ENCODE assay signal across 17 mouse cellular contexts in genomic region chr15:79456546-79456945, GRCm38 (mm10). TPM values are rescaled to one million over a fixed set of nuclear protein-coding genes. Genes with fewer than 3 reads are reported as not detected.
DNase-seq lines count a peak whose midpoint lies in the region; ATAC-seq lines count a peak whose summit lies in the region.
"Had no signal": no experiment of that assay in that cellular context is flagged by ENCODE, and none has a peak within 500 bp of the region (broad histone marks: within the 10 kb centered on the region; RNA-seq: fewer than 3 reads in every experiment).

No protein-coding gene starts in this region.

- H3K4me2 ChIP-seq in heart, embryonic 15.5 days: no peak overlapping the region
- no peak overlapping the region for H3K4me2 ChIP-seq in lung, embryonic 16.5 days (ENCODE audit: low read depth, low read length)
- no peak overlapping the region for H3K4me2 ChIP-seq in liver, embryonic 12.5 days

- ATAC-seq in heart, embryonic 15.5 days (replicated peaks; ENCODE audit: insufficient number of reproducible peaks, insufficient read depth, low FRiP score, low read depth): no peak
- ATAC-seq in lung, embryonic 16.5 days (ENCODE audit: low read depth): peak; percentile 39
- 0 out of 2 replicates have a peak, but pooled peaks have one; percentile 33 for ATAC-seq in liver, embryonic 12.5 days

- H3K9ac ChIP-seq in heart, embryonic 15.5 days: no peak overlapping the region
- no peak overlapping the region for H3K9ac ChIP-seq in lung, embryonic 16.5 days (ENCODE audit: low read length)
- no peak overlapping the region for H3K9ac ChIP-seq in liver, embryonic 12.5 days
- H3K9ac ChIP-seq: embryonic facial prominence, embryonic 12.5 days; hindbrain, embryonic 13.5 days; limb, embryonic 12.5 days had no signal

- 0 out of 2 replicates have a peak overlapping the region, but pooled peaks have one; percentile 12 for H3K27ac ChIP-seq in heart, embryonic 15.5 days
- H3K27ac ChIP-seq in lung, embryonic 16.5 days (ENCODE audit: low read length): peak overlapping the region; percentile 63
- H3K27ac ChIP-seq in liver, embryonic 12.5 days: peak overlapping the region; percentile 2; the same call in 1 of the 2 replicates
- H3K27ac ChIP-seq: embryonic facial prominence, embryonic 12.5 days; gastrocnemius, adult 2 months; hindbrain, embryonic 13.5 days; limb, embryonic 12.5 days had no signal

- H3K4me3 ChIP-seq in heart, embryonic 15.5 days: no peak overlapping the region
- no peak overlapping the region for H3K4me3 ChIP-seq in lung, embryonic 16.5 days (ENCODE audit: low read length)
- no peak overlapping the region for H3K4me3 ChIP-seq in liver, embryonic 12.5 days
- H3K4me3 ChIP-seq: embryonic facial prominence, embryonic 12.5 days; gastrocnemius, adult 2 months; hindbrain, embryonic 13.5 days; limb, embryonic 12.5 days had no signal

- H3K9me3 ChIP-seq in heart, embryonic 15.5 days (replicated peaks): no peaks in the 10 kb centered on the region
- H3K9me3 ChIP-seq in lung, embryonic 16.5 days (ENCODE audit: control insufficient read depth, low read length): no peaks in the 10 kb centered on the region
- no peaks in the 10 kb centered on the region for H3K9me3 ChIP-seq in liver, embryonic 12.5 days (replicated peaks)
- H3K9me3 ChIP-seq: embryonic facial prominence, embryonic 12.5 days; hindbrain, embryonic 13.5 days; limb, embryonic 12.5 days had no signal

- 67% methylated on average over 6 of the region's 6 CpGs for WGBS in heart, embryonic 15.5 days
- 58% methylated on average over 6 of the region's 6 CpGs for WGBS in lung, embryonic 16.5 days
- 49% methylated on average over 6 of the region's 6 CpGs for WGBS in liver, embryonic 12.5 days (ENCODE audit: insufficient replicate concordance)

- no peaks in the 10 kb centered on the region for H3K36me3 ChIP-seq in heart, embryonic 15.5 days
- no peaks in the 10 kb centered on the region for H3K36me3 ChIP-seq in lung, embryonic 16.5 days (ENCODE audit: control insufficient read depth, insufficient read depth, low read length)
- no peaks in the 10 kb centered on the region for H3K36me3 ChIP-seq in liver, embryonic 12.5 days
- H3K36me3 ChIP-seq: embryonic facial prominence, embryonic 12.5 days; hindbrain, embryonic 13.5 days; limb, embryonic 12.5 days had no signal

- no peak for DNase-seq in heart, adult 8-10 months (ENCODE audit: low spot score)
- DNase-seq in lung, postnatal 10 days: no peak
- no peak for DNase-seq in testis, postnatal 10 days (ENCODE audit: low spot score)
- DNase-seq in frontal cortex, postnatal 10 days (ENCODE audit: low spot score in 2 of 2): no peak
- DNase-seq: adrenal gland, adult 2 months; cerebellum, adult 9-11 months; gastrocnemius, adult 2 months; layer of hippocampus, adult 9-11 months; thymus, postnatal 25 days had no signal

- H3K27me3 ChIP-seq in heart, embryonic 15.5 days: peaks cover 5% of the 10 kb centered on the region
- H3K27me3 ChIP-seq in lung, embryonic 16.5 days (ENCODE audit: control insufficient read depth, insufficient read depth, low read depth, low read length): no peaks in the 10 kb centered on the region; the same call in 1 of the 2 replicates
- H3K27me3 ChIP-seq in liver, embryonic 12.5 days (replicated peaks): peaks cover 23% of the 10 kb centered on the region

- peaks cover 19% of the 10 kb centered on the region for H3K4me1 ChIP-seq in heart, embryonic 15.5 days (replicated peaks)
- peaks cover 15% of the 10 kb centered on the region; the same call in 1 of the 2 replicates for H3K4me1 ChIP-seq in lung, embryonic 16.5 days (replicated peaks; ENCODE audit: control insufficient read depth, insufficient read depth, low read length)
- peaks cover 20% of the 10 kb centered on the region for H3K4me1 ChIP-seq in liver, embryonic 12.5 days

RNA-seq across cellular contexts. Expression of gene Csnk1e, which starts 1.2 kb away (rescaled TPM):
- 74.9 and 81.9 TPM in 2 replicates for polyA plus RNA-seq in heart, embryonic 15.5 days (2015; fragmentation: Nextera tagmentation; extraction: Ambion mirVana)
- 10 to 100 TPM; 49.3 to 64.6 (median 56.6) TPM for total RNA-seq in heart, adult 8-10 months (2022)
- polyA plus RNA-seq in lung, embryonic 16.5 days (2015; fragmentation: Nextera tagmentation; extraction: Ambion mirVana): 54.7 and 58.0 TPM in 2 replicates
- 24.1 and 24.7 TPM in 2 replicates for polyA plus RNA-seq in liver, embryonic 12.5 days (2016; fragmentation: Nextera tagmentation; extraction: Ambion mirVana)

RNA-seq across cellular contexts. Expression of gene Kcnj4, which starts 48.5 kb away (rescaled TPM):
- polyA plus RNA-seq in heart, embryonic 15.5 days (2015; fragmentation: Nextera tagmentation; extraction: Ambion mirVana): 0.20 and 0.34 TPM in 2 replicates
- total RNA-seq in heart, adult 8-10 months (2022): 1 to 10 TPM in 3 of 4 experiments, under 1 TPM in 1; 0.92 to 1.6 (median 1.4) TPM
- not detected in 2 replicates for polyA plus RNA-seq in lung, embryonic 16.5 days (2015; fragmentation: Nextera tagmentation; extraction: Ambion mirVana)
- polyA plus RNA-seq in liver, embryonic 12.5 days (2016; fragmentation: Nextera tagmentation; extraction: Ambion mirVana): not detected in 2 replicates
- polyA plus RNA-seq: embryonic facial prominence, embryonic 12.5 days; forebrain, embryonic 11.5 days; hindbrain, embryonic 13.5 days; kidney, embryonic 14.5 days; limb, embryonic 12.5 days had no signal

RNA-seq across cellular contexts. Expression of gene Tmem184b, which starts 53.2 kb away (rescaled TPM):
- polyA plus RNA-seq in heart, embryonic 15.5 days (2015; fragmentation: Nextera tagmentation; extraction: Ambion mirVana): 58.3 and 83.8 TPM in 2 replicates
- 10 to 100 TPM; 34.6 to 46.1 (median 39.0) TPM for total RNA-seq in heart, adult 8-10 months (2022)
- polyA plus RNA-seq in lung, embryonic 16.5 days (2015; fragmentation: Nextera tagmentation; extraction: Ambion mirVana): 71.1 and 78.2 TPM in 2 replicates
- polyA plus RNA-seq in liver, embryonic 12.5 days (2016; fragmentation: Nextera tagmentation; extraction: Ambion mirVana): 16.4 and 19.0 TPM in 2 replicates

RNA-seq across cellular contexts. Expression of gene Kdelr3, which starts 59.7 kb away (rescaled TPM):
- 62.9 and 83.1 TPM in 2 replicates for polyA plus RNA-seq in heart, embryonic 15.5 days (2015; fragmentation: Nextera tagmentation; extraction: Ambion mirVana)
- 1 to 10 TPM; 4.3 to 5.2 (median 4.5) TPM for total RNA-seq in heart, adult 8-10 months (2022)
- polyA plus RNA-seq in lung, embryonic 16.5 days (2015; fragmentation: Nextera tagmentation; extraction: Ambion mirVana): 75.3 and 78.6 TPM in 2 replicates
- 8.4 and 10.7 TPM in 2 replicates for polyA plus RNA-seq in liver, embryonic 12.5 days (2016; fragmentation: Nextera tagmentation; extraction: Ambion mirVana)

Comparison
In these comparisons a context has a peak if more than half of its experiments do, and no peak if none do; other contexts are left out.
1. H3K27ac ChIP-seq: peak in every context shown above with its lines; median percentile 63 in lung, embryonic 16.5 days; 12 in heart, embryonic 15.5 days; 2 in liver, embryonic 12.5 days.